Mouse (Mus musculus) kidney, postnatal 25 days (tissue): Measurements from ENCODE around the gene Ldhal6b.
A peak's percentile ranks its signal among the peaks of the same experiment; 100 is the strongest.
"Not testable (repeated sequence)": the region's sequence is repeated elsewhere in the genome, so short reads cannot be mapped to it uniquely, and the experiment has no call there.

ENCODE experiments used
- DNase-seq, 2 experiments: peaks; one replicate each; pipeline ENCODE4 v3.0.0; 2021; ENCODE audit warnings: mixed read lengths in 2 of 2

Ldhal6b gene

GRCm38 (mm10) chr17:5418545-5418944 lies at the start of gene Ldhal6b:
Ldhal6b (minus strand) TSS chr17:5418767.
- DNase-seq: no peak

- no peak for DNase-seq
These were observed 48.6 kb upstream of the Ldhal6b start for GRCm38 (mm10) chr17:5467177-5467576.

GRCm38 (mm10) chr17:5466736-5467135 lies 48.2 kb upstream of the Ldhal6b start:
- DNase-seq: peak; percentile 14 to 39

GRCm38 (mm10) chr17:5463912-5464311 lies 45.3 kb upstream of the Ldhal6b start:
- no peak for DNase-seq

GRCm38 (mm10) chr17:5453657-5454056 lies 35.1 kb upstream of the Ldhal6b start:
- DNase-seq: no peak

- peak; percentile 48 to 65 for DNase-seq
These were observed 25.2 kb upstream of the Ldhal6b start for GRCm38 (mm10) chr17:5443751-5444150.

GRCm38 (mm10) chr17:5443260-5443659 lies 24.7 kb upstream of the Ldhal6b start:
- DNase-seq: no peak

GRCm38 (mm10) chr17:5442403-5442802 lies 23.8 kb upstream of the Ldhal6b start:
- DNase-seq: not testable (repeated sequence)

- peak; percentile 90 to 92 for DNase-seq
These were observed 21.8 kb upstream of the Ldhal6b start, which contains the start of gene Tmem242 for GRCm38 (mm10) chr17:5440159-5440971. Tmem242 (minus strand) TSS chr17:5440259.

GRCm38 (mm10) chr17:5439831-5440158 lies 21.2 kb upstream of the Ldhal6b start:
- no peak for DNase-seq

- DNase-seq: no peak
These were observed 11.2 kb upstream of the Ldhal6b start for GRCm38 (mm10) chr17:5429772-5430133.

GRCm38 (mm10) chr17:5429090-5429771 lies 10.7 kb upstream of the Ldhal6b start:
- DNase-seq: peak; percentile 90 to 98

- no peak for DNase-seq
These were observed 6.6 kb upstream of the Ldhal6b start for GRCm38 (mm10) chr17:5425204-5425603.

- DNase-seq: no peak
These were observed 5.6 kb upstream of the Ldhal6b start for GRCm38 (mm10) chr17:5424156-5424555.

GRCm38 (mm10) chr17:5421835-5422234 lies 3.3 kb upstream of the Ldhal6b start:
- no peak for DNase-seq

GRCm38 (mm10) chr17:5419771-5420518 lies 1.4 kb upstream of the Ldhal6b start:
- no peak for DNase-seq

GRCm38 (mm10) chr17:5419056-5419455 lies 489 bp upstream of the Ldhal6b start:
- DNase-seq: no peak

GRCm38 (mm10) chr17:5416518-5416917 lies 2.0 kb downstream of the Ldhal6b start:
- DNase-seq: no peak

GRCm38 (mm10) chr17:5414041-5414440 lies 4.5 kb downstream of the Ldhal6b start:
- no peak for DNase-seq

GRCm38 (mm10) chr17:5413350-5413749 lies 5.2 kb downstream of the Ldhal6b start:
- no peak for DNase-seq

- DNase-seq: no peak
These were observed 5.8 kb downstream of the Ldhal6b start for GRCm38 (mm10) chr17:5412740-5413139.

- DNase-seq: no peak
These were observed 6.3 kb downstream of the Ldhal6b start for GRCm38 (mm10) chr17:5412301-5412700.

GRCm38 (mm10) chr17:5411205-5411604 lies 7.4 kb downstream of the Ldhal6b start:
- DNase-seq: no peak

GRCm38 (mm10) chr17:5410336-5410735 lies 8.2 kb downstream of the Ldhal6b start:
- no peak for DNase-seq
